Mouse (Mus musculus): ENCODE results near the gene Kif21a. TPM values are rescaled to one million over a fixed set of nuclear protein-coding genes. Genes with fewer than 3 reads are reported as not detected.

Kif21a gene
- polyA plus RNA-seq, 1 experiment = 80.0 TPM

DNA sequence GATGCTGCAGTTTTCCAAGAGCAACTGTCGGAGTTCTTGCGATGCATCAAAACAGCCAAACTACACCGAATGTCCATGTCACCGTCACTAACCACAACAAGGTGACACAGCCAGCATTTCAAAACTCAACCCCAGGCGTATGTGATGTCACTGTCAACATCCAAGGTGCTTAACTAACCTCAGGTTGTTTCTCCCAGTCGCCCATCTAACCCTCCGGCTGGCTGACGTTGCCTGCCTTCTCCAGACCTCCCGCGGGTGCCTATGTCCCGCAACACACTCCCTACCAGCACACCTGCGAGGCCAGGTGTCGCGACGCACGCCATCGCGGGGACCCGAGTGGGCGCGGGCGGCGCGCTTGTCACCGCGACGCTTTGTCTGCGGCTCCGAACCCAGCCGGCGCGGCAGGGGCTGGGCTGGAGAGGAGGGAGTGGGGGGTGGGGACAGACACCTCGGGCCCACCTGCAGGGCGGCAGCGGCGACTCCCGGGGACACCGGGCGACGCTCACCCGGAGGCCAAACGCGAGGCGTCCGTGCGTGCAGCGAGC lies 725 bp downstream of the Kif21a start:
- no peak for TF ChIP-seq CTCF (IDR thresholded peaks at IDR 0.05; ENCODE audit: borderline replicate concordance, extremely low read depth, insufficient read depth, insufficient read length)
- TF ChIP-seq POLR2A (IDR thresholded peaks at IDR 0.05; ENCODE audit: borderline replicate concordance, extremely low read depth, insufficient read depth, insufficient read length, poor library complexity, severe bottlenecking) = no peak

DNA sequence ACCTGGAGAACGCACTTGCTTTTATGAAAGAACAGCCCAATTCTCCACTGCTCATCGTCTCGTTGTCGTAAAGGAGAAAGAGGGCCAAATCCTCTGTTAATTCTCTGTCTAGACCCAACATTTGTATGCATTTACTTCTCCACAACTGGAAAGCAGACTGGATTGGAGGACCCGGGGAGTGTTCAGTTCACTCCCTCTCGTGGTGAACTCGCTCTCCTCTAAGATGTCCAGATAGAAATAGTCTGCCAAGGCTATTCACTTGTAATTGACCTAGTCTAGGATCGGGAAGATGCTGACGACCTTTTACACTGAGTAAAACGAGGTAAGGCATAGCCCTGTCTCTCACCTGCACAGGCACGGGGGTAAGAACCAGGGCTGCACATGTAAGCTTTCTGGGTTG lies 2.1 kb downstream of the Kif21a start:
- DNase-seq (ENCODE audit: low read depth) = peak; percentile 71
- peak; percentile 9; the same call in 1 of the 2 replicates for TF ChIP-seq CTCF (IDR thresholded peaks at IDR 0.05; ENCODE audit: borderline replicate concordance, extremely low read depth, insufficient read depth, insufficient read length)
- TF ChIP-seq POLR2A (IDR thresholded peaks at IDR 0.05; ENCODE audit: borderline replicate concordance, extremely low read depth, insufficient read depth, insufficient read length, poor library complexity, severe bottlenecking) = no peak

More for the DNA sequence above, 725 bp downstream of the Kif21a start:
- peak; percentile 72 for DNase-seq (ENCODE audit: low read depth)

DNA sequence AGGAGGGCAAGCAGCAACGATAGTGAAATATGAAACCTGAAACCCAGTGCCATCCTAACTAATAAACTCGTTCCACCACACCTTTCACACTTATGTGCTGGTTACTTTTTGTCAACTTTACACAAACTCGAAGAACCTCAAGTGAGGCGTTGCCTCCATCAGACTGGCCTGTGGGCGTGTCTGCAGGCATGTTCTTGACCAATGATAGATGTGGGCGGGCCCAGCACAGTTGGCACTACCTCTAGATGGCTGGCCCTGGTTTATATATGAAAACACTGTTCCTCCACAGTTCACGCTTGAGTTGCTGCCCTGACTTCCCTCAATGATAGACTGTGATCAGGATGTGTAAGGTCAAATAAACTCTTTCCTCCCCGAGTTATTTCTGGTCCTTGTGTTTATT lies 3.2 kb downstream of the Kif21a start:
- TF ChIP-seq POLR2A (IDR thresholded peaks at IDR 0.05; ENCODE audit: borderline replicate concordance, extremely low read depth, insufficient read depth, insufficient read length, poor library complexity, severe bottlenecking) (no peak), CTCF (IDR thresholded peaks at IDR 0.05; ENCODE audit: borderline replicate concordance, extremely low read depth, insufficient read depth, insufficient read length) (no peak)
- peak; percentile 84 for DNase-seq (ENCODE audit: low read depth)

DNA sequence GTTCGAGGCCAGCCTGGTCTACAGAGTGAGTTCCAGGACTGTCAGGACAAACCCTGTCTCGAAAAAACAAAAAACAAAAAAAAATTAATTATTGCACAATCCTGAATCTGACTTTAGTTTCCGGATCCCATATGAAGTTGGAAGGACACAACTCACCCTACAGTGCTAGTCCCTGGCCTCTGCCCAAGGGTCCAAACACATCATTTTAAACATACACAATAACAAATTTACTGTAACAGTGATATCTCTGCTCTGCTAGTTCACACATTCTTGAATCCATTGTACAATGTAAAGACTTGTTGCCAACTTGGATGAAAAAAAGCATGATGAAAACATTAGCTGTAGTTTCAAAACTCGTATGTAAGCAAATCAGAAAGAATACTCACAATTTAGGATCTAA lies 6.5 kb downstream of the Kif21a start:
- TF ChIP-seq CTCF (IDR thresholded peaks at IDR 0.05; ENCODE audit: borderline replicate concordance, extremely low read depth, insufficient read depth, insufficient read length) (no peak), POLR2A (IDR thresholded peaks at IDR 0.05; ENCODE audit: borderline replicate concordance, extremely low read depth, insufficient read depth, insufficient read length, poor library complexity, severe bottlenecking) (no peak)
- DNase-seq (ENCODE audit: low read depth) = no peak

DNA sequence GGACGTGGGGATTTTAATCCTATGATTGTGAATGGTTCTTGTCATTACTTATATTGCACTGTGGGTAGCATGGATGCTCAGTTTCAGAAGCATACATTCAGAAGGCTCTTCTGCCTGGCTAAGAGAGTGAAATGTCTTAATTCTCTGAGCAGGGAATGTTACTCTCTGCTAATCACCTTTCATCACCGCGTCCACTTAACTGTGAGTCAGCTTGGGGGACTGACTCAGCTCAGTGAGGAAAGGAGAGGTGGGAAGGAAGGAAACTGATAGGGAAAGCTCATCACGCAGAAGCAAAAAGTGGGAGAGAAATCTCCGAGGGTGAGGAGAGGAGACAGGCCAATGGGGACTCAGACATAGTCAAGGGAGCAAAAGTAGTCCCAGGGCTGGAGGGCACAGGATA lies 10.9 kb downstream of the Kif21a start:
- no peak for DNase-seq (ENCODE audit: low read depth)
- TF ChIP-seq CTCF (IDR thresholded peaks at IDR 0.05; ENCODE audit: borderline replicate concordance, extremely low read depth, insufficient read depth, insufficient read length) (no peak), POLR2A (IDR thresholded peaks at IDR 0.05; ENCODE audit: borderline replicate concordance, extremely low read depth, insufficient read depth, insufficient read length, poor library complexity, severe bottlenecking) (no peak)

DNA sequence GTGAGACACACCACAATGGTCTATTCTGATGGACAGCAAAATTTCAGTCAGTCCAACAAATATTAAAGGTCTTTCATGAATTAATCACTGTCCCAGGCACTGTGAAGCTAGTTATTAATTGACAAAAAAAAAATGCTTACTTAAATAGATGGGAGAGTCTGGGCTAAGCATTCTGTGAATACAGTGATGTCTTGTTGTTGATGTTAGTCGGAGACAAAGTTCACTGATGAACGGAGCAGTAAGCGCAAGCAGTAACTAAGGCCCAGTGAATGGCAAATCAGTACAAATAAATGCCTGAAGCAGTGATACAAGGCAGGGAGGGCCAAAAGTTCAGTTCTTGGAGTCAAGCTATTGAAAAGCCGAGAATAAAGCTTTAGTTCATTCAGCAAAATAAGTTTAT lies 15.7 kb downstream of the Kif21a start:
- TF ChIP-seq POLR2A (IDR thresholded peaks at IDR 0.05; ENCODE audit: borderline replicate concordance, extremely low read depth, insufficient read depth, insufficient read length, poor library complexity, severe bottlenecking) (no peak), CTCF (IDR thresholded peaks at IDR 0.05; ENCODE audit: borderline replicate concordance, extremely low read depth, insufficient read depth, insufficient read length) (no peak)

DNA sequence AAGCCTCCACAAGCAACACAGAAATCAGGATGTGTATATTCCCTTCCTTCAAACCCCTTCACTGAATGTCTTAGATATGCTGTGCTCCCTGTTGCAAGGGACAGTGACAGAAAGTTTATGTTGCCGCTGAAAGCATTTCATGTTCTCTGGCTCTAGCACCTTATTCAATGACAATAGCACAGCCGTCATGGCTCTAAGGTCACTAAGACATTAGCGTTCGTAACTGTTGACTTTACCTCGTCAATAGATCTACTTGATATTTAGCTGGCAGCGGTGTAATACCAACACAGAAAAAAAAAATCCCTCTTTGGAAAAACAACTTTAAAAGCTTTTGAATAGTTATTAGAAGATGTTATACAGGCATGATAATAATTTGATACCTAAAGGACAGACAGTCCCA lies 16.2 kb downstream of the Kif21a start:
- TF ChIP-seq POLR2A (IDR thresholded peaks at IDR 0.05; ENCODE audit: borderline replicate concordance, extremely low read depth, insufficient read depth, insufficient read length, poor library complexity, severe bottlenecking) (no peak), CTCF (IDR thresholded peaks at IDR 0.05; ENCODE audit: borderline replicate concordance, extremely low read depth, insufficient read depth, insufficient read length) (no peak)
- DNase-seq (ENCODE audit: low read depth) = no peak

More for the DNA sequence above, 15.7 kb downstream of the Kif21a start:
- no peak for DNase-seq (ENCODE audit: low read depth)

DNA sequence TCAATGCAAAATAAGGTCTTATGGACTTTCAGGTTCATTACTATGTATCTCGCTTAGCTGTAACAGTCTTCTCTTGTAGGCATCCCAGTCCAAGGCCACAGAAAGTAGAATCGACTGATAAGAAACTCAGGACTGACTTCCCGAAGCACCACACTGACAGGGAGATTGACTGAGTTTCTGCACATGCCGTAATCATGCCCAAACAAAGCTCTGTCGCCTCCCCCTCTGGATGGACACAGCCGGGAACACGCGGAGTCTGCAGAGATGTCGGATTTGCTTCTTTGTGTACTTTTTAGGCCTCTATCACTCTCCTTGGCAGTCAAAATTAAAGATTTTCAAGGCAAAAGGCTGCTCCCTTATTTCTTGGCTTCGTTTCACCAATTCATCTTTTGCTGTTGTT lies 20.8 kb downstream of the Kif21a start:
- TF ChIP-seq POLR2A (IDR thresholded peaks at IDR 0.05; ENCODE audit: borderline replicate concordance, extremely low read depth, insufficient read depth, insufficient read length, poor library complexity, severe bottlenecking) (no peak), CTCF (IDR thresholded peaks at IDR 0.05; ENCODE audit: borderline replicate concordance, extremely low read depth, insufficient read depth, insufficient read length) (no peak)

DNA sequence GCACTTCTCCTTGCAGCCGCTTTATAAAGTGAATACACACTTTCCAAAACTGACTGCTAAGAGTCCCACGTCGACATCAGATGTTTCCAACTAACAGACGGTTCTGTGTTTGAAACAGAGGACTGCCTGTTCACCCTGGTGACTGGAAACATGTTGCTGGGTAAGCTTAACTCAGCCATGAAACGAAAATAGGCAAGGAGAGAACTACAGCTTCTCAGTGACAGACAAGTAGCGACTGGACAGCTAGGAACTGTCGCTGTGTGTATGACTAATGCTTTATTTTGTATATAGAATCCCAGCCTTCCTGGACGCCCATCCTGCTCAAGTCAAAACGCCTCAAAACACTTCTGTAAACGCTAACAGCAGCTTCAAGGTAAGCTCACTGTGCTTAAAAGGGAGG lies 21.3 kb downstream of the Kif21a start:
- TF ChIP-seq CTCF (IDR thresholded peaks at IDR 0.05; ENCODE audit: borderline replicate concordance, extremely low read depth, insufficient read depth, insufficient read length) (no peak), POLR2A (IDR thresholded peaks at IDR 0.05; ENCODE audit: borderline replicate concordance, extremely low read depth, insufficient read depth, insufficient read length, poor library complexity, severe bottlenecking) (no peak)
- DNase-seq (ENCODE audit: low read depth) = peak; percentile 75

More for the DNA sequence above, 20.8 kb downstream of the Kif21a start:
- no peak for DNase-seq (ENCODE audit: low read depth)

DNA sequence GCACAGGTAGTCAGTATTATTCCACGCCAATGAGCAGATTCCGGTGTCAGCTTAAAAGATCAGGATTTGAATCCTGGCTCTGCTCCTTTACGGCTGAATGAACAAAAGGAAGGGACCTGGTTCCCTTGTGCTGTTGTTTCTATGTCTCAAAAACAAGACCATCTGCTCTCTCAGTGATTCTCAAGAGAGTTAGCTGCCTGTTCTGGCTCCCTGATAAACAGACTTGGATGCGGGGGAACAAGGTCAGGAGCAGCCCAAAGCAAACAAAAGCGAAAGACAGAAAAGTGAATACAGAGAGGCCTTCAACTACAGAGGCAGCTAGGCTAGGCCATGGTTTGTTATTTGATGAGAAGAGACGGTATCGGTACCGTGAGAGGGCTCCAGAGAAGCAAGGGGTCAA lies 27.5 kb downstream of the Kif21a start:
- peak; percentile 67 for DNase-seq (ENCODE audit: low read depth)
- TF ChIP-seq CTCF (IDR thresholded peaks at IDR 0.05; ENCODE audit: borderline replicate concordance, extremely low read depth, insufficient read depth, insufficient read length) (no peak), POLR2A (IDR thresholded peaks at IDR 0.05; ENCODE audit: borderline replicate concordance, extremely low read depth, insufficient read depth, insufficient read length, poor library complexity, severe bottlenecking) (no peak)

DNA sequence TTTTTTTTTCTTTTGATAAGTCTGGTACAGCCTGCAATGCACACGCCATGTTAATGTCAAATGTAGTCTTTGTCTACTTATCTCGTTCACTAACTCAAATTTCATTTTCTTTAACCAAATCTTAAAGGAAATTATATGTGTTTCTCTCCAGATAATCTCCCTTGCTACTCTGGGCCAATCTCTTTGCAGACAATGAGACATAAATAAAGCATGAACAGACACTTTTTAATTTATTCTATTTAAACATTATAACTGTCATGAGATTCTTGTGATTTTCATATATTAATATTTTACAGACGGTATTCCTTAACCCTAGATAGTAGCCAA lies 30.9 kb downstream of the Kif21a start:
- TF ChIP-seq CTCF (IDR thresholded peaks at IDR 0.05; ENCODE audit: borderline replicate concordance, extremely low read depth, insufficient read depth, insufficient read length) (no peak), POLR2A (IDR thresholded peaks at IDR 0.05; ENCODE audit: borderline replicate concordance, extremely low read depth, insufficient read depth, insufficient read length, poor library complexity, severe bottlenecking) (no peak)

DNA sequence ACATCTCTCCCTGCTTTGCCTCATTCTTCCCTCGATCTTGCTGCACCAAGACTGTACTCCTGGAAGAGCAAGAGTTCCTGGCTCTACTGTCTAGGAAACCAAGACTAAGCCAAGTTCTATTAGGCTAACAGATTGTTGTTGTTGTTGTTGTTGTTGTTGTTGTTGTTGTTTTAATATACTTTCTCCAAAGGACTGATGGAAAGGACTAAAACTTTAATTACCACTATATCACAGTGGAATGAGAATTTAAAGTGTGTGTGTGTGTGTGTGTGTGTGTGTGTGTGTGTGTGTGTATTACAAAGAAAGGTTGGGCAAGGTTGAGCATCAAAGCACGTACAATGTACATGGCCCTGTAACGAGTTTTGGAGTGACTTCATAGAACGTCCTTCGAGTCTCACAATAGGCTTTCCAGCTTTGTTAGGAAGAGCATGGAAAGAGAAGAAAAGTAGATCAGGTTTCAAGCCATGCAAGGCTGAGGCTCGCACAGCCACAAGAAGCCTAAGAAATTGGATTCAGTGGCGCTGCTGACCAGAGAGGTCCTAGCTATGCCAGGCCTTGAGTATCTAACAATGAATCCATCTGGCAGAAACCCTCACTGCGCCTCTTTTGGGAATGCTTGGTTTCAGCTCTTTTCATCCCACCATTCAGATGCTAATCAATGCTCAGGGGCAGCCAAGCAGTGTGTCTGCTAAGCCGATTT lies 31.4 kb downstream of the Kif21a start:
- DNase-seq (ENCODE audit: low read depth) = peak; percentile 98
- no peak for TF ChIP-seq CTCF (IDR thresholded peaks at IDR 0.05; ENCODE audit: borderline replicate concordance, extremely low read depth, insufficient read depth, insufficient read length)
- TF ChIP-seq POLR2A (IDR thresholded peaks at IDR 0.05; ENCODE audit: borderline replicate concordance, extremely low read depth, insufficient read depth, insufficient read length, poor library complexity, severe bottlenecking) = peak; percentile 13; the same call in 1 of the 2 replicates

More for the DNA sequence above, 30.9 kb downstream of the Kif21a start:
- no peak for DNase-seq (ENCODE audit: low read depth)

Measured in brain, embryonic 14.5 days (tissue).